Comparison of ENCODE assay signal across 7 mouse cellular contexts in the genomic region with DNA sequence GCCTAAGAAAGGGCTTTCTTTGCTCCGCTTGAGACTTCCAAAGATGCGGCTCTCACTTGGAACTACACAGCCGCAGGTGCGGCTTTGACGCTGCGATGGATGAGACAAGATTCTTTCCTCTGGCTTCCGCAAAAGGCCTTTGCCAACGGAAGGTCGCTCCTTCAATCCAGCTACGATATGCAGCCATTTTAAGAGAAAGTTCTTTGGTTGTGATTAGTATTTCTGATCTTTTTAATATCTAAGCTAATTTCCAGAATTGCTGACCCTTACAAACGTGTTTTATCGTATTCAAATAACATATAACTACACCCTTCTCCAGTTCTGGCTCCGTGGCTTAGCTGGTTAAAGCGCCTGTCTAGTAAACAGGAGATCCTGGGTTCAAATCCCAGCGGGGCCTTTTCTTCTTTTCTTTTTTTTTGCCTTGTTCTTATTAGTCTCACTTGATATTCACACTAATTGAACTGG. TPM values are rescaled to one million over a fixed set of nuclear protein-coding genes. Genes with fewer than 3 reads are reported as not detected.
DNase-seq lines count a peak whose midpoint lies in the region; ATAC-seq and TF ChIP-seq lines count a peak whose summit lies in the region.

No protein-coding gene starts in this region.

- no peak for TF ChIP-seq EP300 in CH12.LX (IDR thresholded peaks at IDR 0.05; ENCODE audit: low read length)
- no peak for TF ChIP-seq EP300 in lung, postnatal 0 days (IDR thresholded peaks at IDR 0.05)

- H3K4me3 ChIP-seq in CH12.LX (replicated peaks in 1 of 3; ENCODE audit: low read depth in 2 of 3, low read length in 2 of 3, poor library complexity in 1 of 3): peak overlapping the region; percentile 65 to 81 (median 69)
- H3K4me3 ChIP-seq in heart, embryonic 16.5 days (ENCODE audit: low read length): peak overlapping the region; percentile 59
- peak overlapping the region; percentile 24; the same call in 1 of the 2 replicates for H3K4me3 ChIP-seq in lung, postnatal 0 days (ENCODE audit: low read depth, low read length)

- in situ Hi-C loops in CH12.LX (cut with MboI; ENCODE audit: low pct_ligation_motif_present, low pct_unique_long_range_greater_than_20kb, low sequenced_read_pairs): loop anchor here (25.0 kb wide), 1 partner anchor 1582 kb away; no protein-coding TSS in a partner anchor

- 4% methylated on average over 15 of the region's 15 CpGs for WGBS in heart, embryonic 16.5 days
- 2% methylated on average over 15 of the region's 15 CpGs for WGBS in lung, postnatal 0 days

- no peak for ATAC-seq in heart, embryonic 16.5 days (replicated peaks; ENCODE audit: extremely low read depth, insufficient read depth, low FRiP score)
- ATAC-seq in lung, postnatal 0 days: no peak

- no peaks in the 10 kb centered on the region for H3K36me3 ChIP-seq in CH12.LX (replicated peaks in 1 of 2; ENCODE audit: control insufficient read depth in 1 of 2, insufficient read depth in 1 of 2, low read length in 1 of 2)
- H3K36me3 ChIP-seq in heart, embryonic 16.5 days (ENCODE audit: control insufficient read depth, insufficient read depth): no peaks in the 10 kb centered on the region
- H3K36me3 ChIP-seq in lung, postnatal 0 days (ENCODE audit: insufficient read depth, low read length): no peaks in the 10 kb centered on the region

- no peak overlapping the region for H3K27ac ChIP-seq in CH12.LX (ENCODE audit: insufficient read depth, low read depth)
- H3K27ac ChIP-seq in heart, embryonic 16.5 days (ENCODE audit: low read length): no peak overlapping the region
- H3K27ac ChIP-seq in lung, postnatal 0 days (ENCODE audit: low read length): no peak overlapping the region

- H3K79me2 ChIP-seq in CH12.LX (replicated peaks; ENCODE audit: control insufficient read depth, extremely low read depth, insufficient read depth, poor library complexity, severe bottlenecking): no peaks in the 10 kb centered on the region

- H3K27me3 ChIP-seq in CH12.LX (replicated peaks): peaks cover 2% of the 10 kb centered on the region
- H3K27me3 ChIP-seq in heart, embryonic 16.5 days (ENCODE audit: control insufficient read depth, insufficient read depth, low read length): no peaks in the 10 kb centered on the region
- H3K27me3 ChIP-seq in lung, postnatal 0 days (replicated peaks; ENCODE audit: insufficient read depth, low read length): no peaks in the 10 kb centered on the region

- no peak for TF ChIP-seq CTCF in CH12.LX (conservative IDR thresholded peaks at IDR 0.05 in 1 of 2, IDR thresholded peaks at IDR 0.05 in 1 of 2; ENCODE audit: low read depth in 2 of 2, low read length in 2 of 2)
- no peak for TF ChIP-seq CTCF in lung, postnatal 0 days (IDR thresholded peaks at IDR 0.05)

- TF ChIP-seq RAD21 in CH12.LX (IDR thresholded peaks at IDR 0.05; ENCODE audit: low read depth, low read length): no peak

- H3K9me3 ChIP-seq in CH12.LX (replicated peaks; ENCODE audit: low read length): no peaks in the 10 kb centered on the region
- no peaks in the 10 kb centered on the region for H3K9me3 ChIP-seq in heart, embryonic 16.5 days (replicated peaks; ENCODE audit: control insufficient read depth, low read length)
- no peaks in the 10 kb centered on the region for H3K9me3 ChIP-seq in lung, postnatal 0 days (ENCODE audit: low read length)

- peak overlapping the region; percentile 50; the same call in 1 of the 2 replicates for H3K4me2 ChIP-seq in CH12.LX (ENCODE audit: insufficient read depth, low read depth, poor library complexity, severe bottlenecking)
- peak overlapping the region; percentile 70 for H3K4me2 ChIP-seq in heart, embryonic 16.5 days (ENCODE audit: low read depth, low read length)
- H3K4me2 ChIP-seq in lung, postnatal 0 days (replicated peaks; ENCODE audit: low read depth, low read length): peak overlapping the region; percentile 36

- H3K9ac ChIP-seq in CH12.LX (ENCODE audit: insufficient read depth, low read depth): peak overlapping the region; percentile 83
- H3K9ac ChIP-seq in heart, embryonic 16.5 days (ENCODE audit: low read length): peak overlapping the region; percentile 61; the same call in 1 of the 2 replicates
- H3K9ac ChIP-seq in lung, postnatal 0 days (replicated peaks; ENCODE audit: low read depth): no peak overlapping the region

- H3K4me1 ChIP-seq in CH12.LX (ENCODE audit: control insufficient read depth in 1 of 2, insufficient read depth in 2 of 2): peaks cover 0 to 28% of the 10 kb centered on the region in 2 experiments; a peak in 3 of 4 replicates
- peaks cover 9% of the 10 kb centered on the region for H3K4me1 ChIP-seq in heart, embryonic 16.5 days (ENCODE audit: control insufficient read depth, insufficient read depth, low read length)
- no peaks in the 10 kb centered on the region for H3K4me1 ChIP-seq in lung, postnatal 0 days (ENCODE audit: insufficient read depth, low read depth, low read length)

- DNase-seq in CH12.LX (ENCODE audit: extremely low read depth): peak; percentile 84
- peak; percentile 61 for DNase-seq in adipocyte (ENCODE audit: low spot score)
- peak; percentile 59 for DNase-seq in embryo, embryonic 11.5 days (ENCODE audit: low read depth, low spot score)
- peak; percentile 37 to 40 for DNase-seq in layer of hippocampus, adult 8-10 months (ENCODE audit: low spot score in 2 of 2)
- DNase-seq in lung, postnatal 0 days (ENCODE audit: low spot score): peak; percentile 18
- peak; percentile 13 to 36 for DNase-seq in right cerebral cortex, postnatal 36 days (ENCODE audit: low spot score in 2 of 2)

- no peak for TF ChIP-seq POLR2A in CH12.LX (IDR thresholded peaks at IDR 0.05; ENCODE audit: low read depth, low read length)

- dilution Hi-C loops in CH12.LX (cut with MboI; ENCODE audit: extremely low pct_ligation_motif_present, extremely low pct_unique_long_range_greater_than_20kb, low sequenced_read_pairs): no loop called here

TF ChIP-seq in CH12.LX, 34 proteins besides CTCF, POLR2A, EP300 and RAD21 (continues in another document):
- peak; percentile 42; the same call in 1 of the 2 replicates for TF ChIP-seq KAT2A (IDR thresholded peaks at IDR 0.05; ENCODE audit: insufficient replicate concordance, low read length)
- peak; percentile 98 for TF ChIP-seq MAFK (IDR thresholded peaks at IDR 0.05; ENCODE audit: insufficient replicate concordance, low read length)
- no peak for TF ChIP-seq IRF4 (IDR thresholded peaks at IDR 0.05; ENCODE audit: low read depth, low read length)
- peak; percentile 100 for TF ChIP-seq TBP (conservative IDR thresholded peaks at IDR 0.05; ENCODE audit: low read depth, low read length)
- no peak for TF ChIP-seq GABPA (IDR thresholded peaks at IDR 0.05; ENCODE audit: insufficient replicate concordance, low read depth, low read length)
- TF ChIP-seq ELF1 (IDR thresholded peaks at IDR 0.05; ENCODE audit: low read depth, low read length): peak; percentile 96
- no peak for TF ChIP-seq ZKSCAN1 (IDR thresholded peaks at IDR 0.05; ENCODE audit: borderline replicate concordance, low read depth, low read length)
- no peak for TF ChIP-seq MAX (IDR thresholded peaks at IDR 0.05; ENCODE audit: low read length)
- TF ChIP-seq USF1 (IDR thresholded peaks at IDR 0.05; ENCODE audit: low read depth, low read length): no peak
- no peak for TF ChIP-seq NELFE (IDR thresholded peaks at IDR 0.05; ENCODE audit: low read depth, low read length)
- TF ChIP-seq HCFC1 (IDR thresholded peaks at IDR 0.05; ENCODE audit: low read depth, low read length): 0 out of 2 replicates have a peak, but pooled peaks have one; percentile 20
- TF ChIP-seq NRF1 (IDR thresholded peaks at IDR 0.05; ENCODE audit: low read depth, low read length): 0 out of 2 replicates have a peak, but pooled peaks have one; percentile 58
- no peak for TF ChIP-seq JUND (conservative IDR thresholded peaks at IDR 0.05; ENCODE audit: low read depth, low read length)

RNA-seq across cellular contexts. Expression of a gene that starts 22.2 kb away (rescaled TPM):
- total RNA-seq in CH12.LX (2012; rRNA removed): 1,633 and 2,083 TPM in 2 replicates
- 9.4 and 19.7 TPM in 2 replicates for total RNA-seq in CH12.LX (2014; rRNA removed)
- polyA plus RNA-seq in CH12.LX (2012; ENCODE audit: insufficient read length, low read depth): 4.1 and 4.2 TPM in 2 replicates
- polyA plus RNA-seq in heart, embryonic 16.5 days (2015; fragmentation: Nextera tagmentation; extraction: Ambion mirVana): 9.6 and 10.5 TPM in 2 replicates
- total RNA-seq in layer of hippocampus, adult 8-10 months (2022): 10 to 100 TPM; 26.6 to 44.1 (median 30.3) TPM
- polyA plus RNA-seq in lung, postnatal 0 days (2015; fragmentation: Nextera tagmentation; extraction: Ambion mirVana): 3.0 and 3.8 TPM in 2 replicates

RNA-seq across cellular contexts. Expression of a gene that starts 22.4 kb away (rescaled TPM):
- total RNA-seq in CH12.LX (2012; rRNA removed) (2,938 and 2,951 TPM in 2 replicates), CH12.LX (2014; rRNA removed) (50.8 and 66.8 TPM in 2 replicates)
- polyA plus RNA-seq in CH12.LX (2012; ENCODE audit: insufficient read length, low read depth): 383 and 447 TPM in 2 replicates
- polyA plus RNA-seq in heart, embryonic 16.5 days (2015; fragmentation: Nextera tagmentation; extraction: Ambion mirVana): 1,370 and 1,778 TPM in 2 replicates
- total RNA-seq in layer of hippocampus, adult 8-10 months (2022): 10 to 100 TPM in 2 of 4 experiments, not detected in 2; 10.6 to 18.9 TPM
- polyA plus RNA-seq in lung, postnatal 0 days (2015; fragmentation: Nextera tagmentation; extraction: Ambion mirVana): 382 and 386 TPM in 2 replicates

RNA-seq across cellular contexts. Expression of a gene that starts 23.7 kb away (rescaled TPM):
- total RNA-seq in CH12.LX (2012; rRNA removed) (4,939 and 5,322 TPM in 2 replicates), CH12.LX (2014; rRNA removed) (90.5 and 152 TPM in 2 replicates)
- 6.4 TPM in 1 of 2 replicates, not detected in the other for polyA plus RNA-seq in CH12.LX (2012; ENCODE audit: insufficient read length, low read depth)
- polyA plus RNA-seq in heart, embryonic 16.5 days (2015; fragmentation: Nextera tagmentation; extraction: Ambion mirVana): 6.3 and 7.5 TPM in 2 replicates
- total RNA-seq in layer of hippocampus, adult 8-10 months (2022): 10 to 100 TPM in 3 of 4 experiments, not detected in 1; 11.4 to 41.9 (median 29.6) TPM
- polyA plus RNA-seq in lung, postnatal 0 days (2015; fragmentation: Nextera tagmentation; extraction: Ambion mirVana): 4.6 and 6.0 TPM in 2 replicates

RNA-seq across cellular contexts. Expression of a gene that starts 44.2 kb away (rescaled TPM):
- total RNA-seq in CH12.LX (2012; rRNA removed): 18.2 and 20.8 TPM in 2 replicates
- 1.6 TPM in 1 of 2 replicates, not detected in the other for total RNA-seq in CH12.LX (2014; rRNA removed)
- polyA plus RNA-seq in CH12.LX (2012; ENCODE audit: insufficient read length, low read depth): 0.70 and 12.8 TPM in 2 replicates
- not detected in 2 replicates for polyA plus RNA-seq in heart, embryonic 16.5 days (2015; fragmentation: Nextera tagmentation; extraction: Ambion mirVana)
- 100 to 1,000 TPM; 180 to 291 (median 231) TPM for total RNA-seq in layer of hippocampus, adult 8-10 months (2022)
- 0.90 TPM in 1 of 2 replicates, not detected in the other for polyA plus RNA-seq in lung, postnatal 0 days (2015; fragmentation: Nextera tagmentation; extraction: Ambion mirVana)

RNA-seq across cellular contexts. Expression of a gene that starts 45.5 kb away (rescaled TPM):
- total RNA-seq in CH12.LX (2012; rRNA removed) (not detected in 2 replicates), CH12.LX (2014; rRNA removed) (not detected in 2 replicates)
- polyA plus RNA-seq in CH12.LX (2012; ENCODE audit: insufficient read length, low read depth): 354 and 693 TPM in 2 replicates
- polyA plus RNA-seq in heart, embryonic 16.5 days (2015; fragmentation: Nextera tagmentation; extraction: Ambion mirVana): not detected in 2 replicates
- total RNA-seq in layer of hippocampus, adult 8-10 months (2022): 10 to 100 TPM in 3 of 4 experiments, 1 to 10 TPM in 1; 5.0 to 27.3 (median 17.8) TPM
- polyA plus RNA-seq in lung, postnatal 0 days (2015; fragmentation: Nextera tagmentation; extraction: Ambion mirVana): not detected in 2 replicates

Comparison
In these comparisons a context has a peak if more than half of its experiments do, and no peak if none do; other contexts are left out.
1. DNase-seq: peak in every context shown above with its lines; median percentile 84 in CH12.LX; 61 in adipocyte; 59 in embryo, embryonic 11.5 days; 38 in layer of hippocampus, adult 8-10 months; 24 in right cerebral cortex, postnatal 36 days; 18 in lung, postnatal 0 days.